Mouse (Mus musculus) liver, embryonic 14.5 days (tissue): Measurements from ENCODE around the gene Tmem178b. TPM values are rescaled to one million over a fixed set of nuclear protein-coding genes. Genes with fewer than 3 reads are reported as not detected.

Source experiments
- ATAC-seq: fragments of 200-750 bp; cut with Nextera tagmentation; 2 replicates; pipeline ENCODE4 v1.8.0; 2017; ENCODE audit warnings: moderate number of reproducible peaks, mild to moderate bottlenecking, moderate library complexity; ENCODE audit not compliant: insufficient read depth
- DNase-seq, 3 experiments: peaks; one replicate each; pipeline ENCODE4 v3.0.0-alpha.2; 2012 to 2013; ENCODE audit warnings: low read depth in 3 of 3, low spot score in 3 of 3
- H3K27ac ChIP-seq: fragments of 300-500 bp; sonication (generic); 2 replicates; pipeline ENCODE4 v1.5.1; 2014; ENCODE audit warnings: moderate library complexity, mild to moderate bottlenecking, control low read depth, inconsistent platforms
- H3K27me3 ChIP-seq: fragments of 300-500 bp; sonication (generic); 2 replicates; pipeline ENCODE4 v1.6.1; 2014; ENCODE audit warnings: mild to moderate bottlenecking, low read length, moderate library complexity; ENCODE audit not compliant: control insufficient read depth, insufficient read depth
- H3K36me3 ChIP-seq: fragments of 300-500 bp; sonication (generic); replicated peaks from 2 replicates; pipeline ENCODE4 v1.6.1; 2014; ENCODE audit warnings: low read depth; ENCODE audit not compliant: control insufficient read depth, insufficient read depth
- H3K4me1 ChIP-seq, 2 experiments: fragments of 200-500 bp in 1 of 2; fragments of 300-500 bp in 1 of 2; sonication (generic) in 1 of 2; replicated peaks; 2 replicates each; pipeline ENCODE4 v1.6.1; 2012 to 2014; ENCODE audit warnings: antibody characterized with exemption in 1 of 2, inconsistent platforms in 1 of 2, low read length in 1 of 2; ENCODE audit not compliant: control insufficient read depth in 2 of 2, insufficient read depth in 2 of 2
- H3K4me2 ChIP-seq: fragments of 300-500 bp; sonication (generic); 2 replicates; pipeline ENCODE4 v1.6.1; 2014; ENCODE audit warnings: low read depth, mild to moderate bottlenecking, control low read depth, moderate library complexity
- H3K4me3 ChIP-seq, 2 experiments: fragments of 200-500 bp in 1 of 2; fragments of 300-500 bp in 1 of 2; sonication (generic) in 1 of 2; 2 replicates each; pipeline ENCODE4 v1.5.1; 2012 to 2014; ENCODE audit warnings: low read depth in 2 of 2, low read length in 2 of 2, mild to moderate bottlenecking in 2 of 2, control low read depth in 1 of 2, inconsistent platforms in 1 of 2, moderate library complexity in 1 of 2; ENCODE audit not compliant: insufficient read depth in 1 of 2
- H3K9ac ChIP-seq: fragments of 300-500 bp; sonication (generic); replicated peaks from 2 replicates; pipeline ENCODE4 v1.6.1; 2014; ENCODE audit warnings: mild to moderate bottlenecking, control low read depth, moderate library complexity
- H3K9me3 ChIP-seq: fragments of 300-500 bp; sonication (generic); 2 replicates; pipeline ENCODE4 v1.6.1; 2016; ENCODE audit warnings: low read length, mixed read lengths; ENCODE audit not compliant: control insufficient read depth
- CTCF ChIP-seq: IDR thresholded peaks from 2 replicates; pipeline ENCODE4 v1.5.1; 2016; ENCODE audit warnings: antibody characterized with exemption, low read depth, control low read depth
- EP300 ChIP-seq: IDR thresholded peaks from 2 replicates; pipeline ENCODE4 v1.6.1; 2016; ENCODE audit warnings: antibody characterized with exemption, low read depth
- WGBS: fragments of 180-500 bp; shearing (Covaris S2); extraction: QIAGEN DNeasy Blood & Tissue Kit; methylation state at CpG from one replicate; pipeline ENCODE4 v1.1.7; 2014; ENCODE audit not compliant: insufficient replicate concordance; 5-methylcytosine and 5-hydroxymethylcytosine counted together
- polyA plus RNA-seq, 2 experiments: library from polyadenylated mRNA; depleted of rRNA in 1 of 2; stranded (reverse) in 1 of 2; unstranded in 1 of 2; fragments of >200 nt; fragmentation: Nextera tagmentation in 1 of 2; extraction: Ambion mirVana in 1 of 2; gene quantifications; 2 replicates each; pipeline versions ENCODE4 v1.2.1 to v1.2.3; 2012 to 2014

Tmem178b gene
- polyA plus RNA-seq, 2 experiments, result not detected

DNA sequence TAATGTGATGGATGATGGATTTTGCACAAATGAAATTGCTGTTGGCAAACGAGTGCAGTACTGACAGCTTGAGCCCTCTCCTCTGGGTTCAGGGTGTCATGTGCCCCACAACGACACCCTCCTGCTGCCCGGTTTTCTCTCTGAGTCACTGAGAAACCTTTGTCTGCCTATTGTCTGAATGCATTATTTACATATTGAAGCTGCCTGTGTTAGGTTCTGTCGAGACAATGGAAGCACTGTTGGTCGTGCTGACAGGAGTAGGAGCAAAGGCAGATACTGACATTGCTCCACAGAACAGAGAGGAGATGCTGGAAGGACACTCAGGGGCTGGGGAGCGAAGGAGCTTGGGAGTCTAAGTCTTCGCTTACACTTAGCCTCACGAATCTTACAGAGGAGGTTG, 44.2 kb downstream of the Tmem178b start:
- DNase-seq (no peak), ATAC-seq (no peak)
- H3K4me2 ChIP-seq, result no peak overlapping the region
- 47% methylated on average over 8 of the region's 8 CpGs for WGBS
- H3K9ac ChIP-seq, result no peak overlapping the region
- no peaks in the 10 kb centered on the region for H3K4me1 ChIP-seq
- H3K27me3 ChIP-seq, result no peaks in the 10 kb centered on the region
- H3K27ac ChIP-seq, result no peak overlapping the region
- TF ChIP-seq EP300, result no peak
- no peak for TF ChIP-seq CTCF
- no peaks in the 10 kb centered on the region for H3K36me3 ChIP-seq
- no peak overlapping the region for H3K4me3 ChIP-seq
- H3K9me3 ChIP-seq, result no peaks in the 10 kb centered on the region

DNA sequence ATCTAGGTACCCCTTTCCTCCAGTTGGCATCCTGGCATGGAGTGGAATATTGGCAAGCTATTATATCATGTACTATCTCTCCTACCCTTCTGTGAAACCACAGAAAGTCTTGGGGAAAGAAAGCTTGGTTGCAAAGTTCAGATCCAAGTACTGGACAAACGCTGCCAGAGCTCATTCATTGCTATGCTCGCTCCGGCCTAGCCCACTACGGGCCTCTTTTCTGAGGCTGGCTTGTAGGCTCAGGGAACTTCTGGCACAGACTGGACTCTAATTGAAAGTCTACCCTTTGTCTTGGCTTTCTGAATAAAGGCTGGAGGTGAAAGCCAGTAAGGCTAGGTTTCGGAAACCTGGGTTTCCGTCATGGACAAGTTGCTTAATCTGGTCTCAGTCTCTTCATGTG, 44.7 kb downstream of the Tmem178b start:
- Histone ChIP-seq H3K4me1 (no peaks in the 10 kb centered on the region), H3K4me3 (no peak overlapping the region), H3K27me3 (no peaks in the 10 kb centered on the region), H3K4me2 (no peak overlapping the region), H3K27ac (no peak overlapping the region), H3K36me3 (no peaks in the 10 kb centered on the region), H3K9ac (no peak overlapping the region), H3K9me3 (no peaks in the 10 kb centered on the region)
- no peak for TF ChIP-seq EP300
- no peak for TF ChIP-seq CTCF
- ATAC-seq, result no peak
- no peak for DNase-seq
- 77% methylated on average over 6 of the region's 6 CpGs for WGBS

DNA sequence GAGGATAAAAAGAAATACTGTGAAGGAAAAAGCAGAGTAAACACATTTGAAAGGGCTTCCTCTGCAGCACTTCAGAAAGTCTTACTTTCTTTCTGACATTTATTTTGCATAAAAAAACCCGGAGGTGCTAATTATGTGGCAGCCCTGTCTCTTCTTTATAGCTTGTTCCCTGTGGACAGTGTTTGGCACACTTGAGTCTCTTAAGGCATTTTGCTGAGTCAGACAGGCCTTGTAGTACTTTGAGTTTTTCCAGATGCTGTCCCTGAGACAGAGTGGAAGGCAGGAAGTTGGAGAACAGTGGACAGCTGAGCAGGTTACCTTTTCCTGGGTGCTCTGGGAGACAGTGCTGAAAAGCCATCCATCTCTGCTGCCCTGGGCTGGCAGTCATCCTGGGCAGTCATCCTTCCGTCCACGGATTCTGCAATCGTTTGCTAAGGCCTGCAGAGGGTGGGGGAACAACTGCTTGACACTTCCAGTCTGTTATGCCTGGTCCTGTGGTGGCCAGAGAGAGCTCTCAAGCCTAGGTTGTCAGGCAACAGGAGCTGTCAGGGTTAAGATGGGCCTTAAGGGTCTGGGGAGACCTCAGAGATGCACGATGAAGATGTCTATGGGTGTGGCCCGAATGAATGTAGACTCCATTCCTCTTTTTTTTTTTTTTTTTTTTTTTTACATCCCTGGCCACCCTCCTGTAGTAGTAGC, 46.1 kb downstream of the Tmem178b start:
- no peaks in the 10 kb centered on the region for H3K36me3 ChIP-seq
- H3K9ac ChIP-seq, result no peak overlapping the region
- H3K27ac ChIP-seq, result no peak overlapping the region
- no peaks in the 10 kb centered on the region for H3K9me3 ChIP-seq
- no peaks in the 10 kb centered on the region for H3K27me3 ChIP-seq
- 67% methylated on average over 6 of the region's 6 CpGs for WGBS
- DNase-seq, result no peak
- no peak overlapping the region for H3K4me3 ChIP-seq
- TF ChIP-seq EP300, result no peak
- H3K4me1 ChIP-seq, result no peaks in the 10 kb centered on the region
- no peak for ATAC-seq
- H3K4me2 ChIP-seq, result no peak overlapping the region

DNA sequence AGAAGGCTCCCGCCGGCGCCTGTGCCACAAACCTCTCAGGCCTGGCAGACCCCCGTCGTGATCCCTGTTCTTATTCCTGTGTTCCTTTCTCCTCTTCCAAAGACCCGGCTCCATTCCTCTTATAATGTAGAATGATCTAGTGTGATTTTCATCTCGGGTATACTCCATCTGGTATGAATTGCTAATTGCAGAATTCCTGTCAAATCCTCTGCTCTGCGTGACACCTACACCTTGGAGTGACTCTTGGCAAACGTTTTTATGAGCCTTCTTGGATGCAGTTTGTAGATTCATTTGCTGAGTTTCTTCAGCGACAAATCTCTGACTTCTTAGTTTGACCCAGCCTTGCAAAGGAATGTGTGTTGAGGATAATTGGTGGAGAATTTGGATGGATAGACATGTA, 53.4 kb downstream of the Tmem178b start:
- DNase-seq (no peak), ATAC-seq (no peak)
- no peaks in the 10 kb centered on the region for H3K9me3 ChIP-seq
- WGBS, result 69% methylated on average over 10 of the region's 10 CpGs
- H3K27ac ChIP-seq, result no peak overlapping the region
- H3K4me3 ChIP-seq, result no peak overlapping the region
- H3K36me3 ChIP-seq, result no peaks in the 10 kb centered on the region
- H3K9ac ChIP-seq, result no peak overlapping the region
- TF ChIP-seq EP300 (no peak), CTCF (no peak)
- no peaks in the 10 kb centered on the region for H3K4me1 ChIP-seq
- no peak overlapping the region for H3K4me2 ChIP-seq
- no peaks in the 10 kb centered on the region for H3K27me3 ChIP-seq

DNA sequence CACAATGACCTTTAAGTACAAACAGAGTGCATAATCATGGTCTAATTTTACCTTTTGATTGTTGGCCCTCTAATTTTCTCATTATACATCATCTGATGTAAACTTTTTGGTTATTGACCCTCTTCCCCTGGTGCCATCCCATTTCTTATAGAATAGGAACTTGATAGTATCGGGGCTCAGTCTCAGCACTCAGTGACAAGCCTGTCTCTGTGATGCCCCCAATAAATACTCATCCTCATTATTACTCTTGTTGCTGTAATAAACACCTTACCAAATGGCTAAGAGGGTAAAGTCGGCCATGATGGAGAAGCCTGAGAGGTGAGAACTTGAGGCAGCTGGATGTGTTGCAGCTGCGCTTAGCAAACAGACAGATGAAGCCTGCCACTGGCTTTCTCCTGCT, 63.5 kb downstream of the Tmem178b start:
- no peaks in the 10 kb centered on the region for H3K4me1 ChIP-seq
- no peak overlapping the region for H3K4me2 ChIP-seq
- H3K36me3 ChIP-seq, result no peaks in the 10 kb centered on the region
- TF ChIP-seq CTCF, result no peak
- TF ChIP-seq EP300, result no peak
- H3K9me3 ChIP-seq, result no peaks in the 10 kb centered on the region
- ATAC-seq (no peak), DNase-seq (no peak)
- no peak overlapping the region for H3K27ac ChIP-seq
- no peaks in the 10 kb centered on the region for H3K27me3 ChIP-seq
- no peak overlapping the region for H3K9ac ChIP-seq
- WGBS, result 39% methylated on average over 3 of the region's 3 CpGs
- H3K4me3 ChIP-seq, result no peak overlapping the region
